Mouse (Mus musculus) gastrocnemius, postnatal 14 days (tissue): Measurements from ENCODE around the gene Col4a1. TPM values are rescaled to one million over a fixed set of nuclear protein-coding genes. Genes with fewer than 3 reads are reported as not detected.

ENCODE experiments used
- DNase-seq: peaks from one replicate; pipeline ENCODE4 v3.0.0; 2021; ENCODE audit warnings: mixed read lengths
- intact Hi-C: fragments of 180-260 bp; cut with DNase I; formaldehyde crosslinking; loops from one replicate; pipeline ENCODE4 v1.15.1; 2025; ENCODE audit warnings: low total_unique reads
- long read RNA-seq, 2 experiments: library from polyadenylated mRNA; stranded (forward); transcript quantifications; one replicate each; pipeline ENCODE4 v2.0.0; 2021
- total RNA-seq, 2 experiments: library from RNA; stranded (reverse); gene quantifications; 2 replicates each; pipeline ENCODE4 v1.2.3; 2021

Col4a1 gene
- 100 to 1,000 TPM; 636 to 736 TPM for total RNA-seq
- long read RNA-seq, experiment 1, full-length matches to known transcripts = 242 of 620 reads
- long read RNA-seq, experiment 1, partial matches to known transcripts = 326 of 620 reads
- long read RNA-seq, experiment 1, other reads (novel, unspliced or antisense) = 52 of 620 reads
- long read RNA-seq, experiment 2, full-length matches to known transcripts = 531 of 975 reads
- long read RNA-seq, experiment 2, partial matches to known transcripts = 392 of 975 reads
- long read RNA-seq, experiment 2, other reads (novel, unspliced or antisense) = 52 of 975 reads

DNA sequence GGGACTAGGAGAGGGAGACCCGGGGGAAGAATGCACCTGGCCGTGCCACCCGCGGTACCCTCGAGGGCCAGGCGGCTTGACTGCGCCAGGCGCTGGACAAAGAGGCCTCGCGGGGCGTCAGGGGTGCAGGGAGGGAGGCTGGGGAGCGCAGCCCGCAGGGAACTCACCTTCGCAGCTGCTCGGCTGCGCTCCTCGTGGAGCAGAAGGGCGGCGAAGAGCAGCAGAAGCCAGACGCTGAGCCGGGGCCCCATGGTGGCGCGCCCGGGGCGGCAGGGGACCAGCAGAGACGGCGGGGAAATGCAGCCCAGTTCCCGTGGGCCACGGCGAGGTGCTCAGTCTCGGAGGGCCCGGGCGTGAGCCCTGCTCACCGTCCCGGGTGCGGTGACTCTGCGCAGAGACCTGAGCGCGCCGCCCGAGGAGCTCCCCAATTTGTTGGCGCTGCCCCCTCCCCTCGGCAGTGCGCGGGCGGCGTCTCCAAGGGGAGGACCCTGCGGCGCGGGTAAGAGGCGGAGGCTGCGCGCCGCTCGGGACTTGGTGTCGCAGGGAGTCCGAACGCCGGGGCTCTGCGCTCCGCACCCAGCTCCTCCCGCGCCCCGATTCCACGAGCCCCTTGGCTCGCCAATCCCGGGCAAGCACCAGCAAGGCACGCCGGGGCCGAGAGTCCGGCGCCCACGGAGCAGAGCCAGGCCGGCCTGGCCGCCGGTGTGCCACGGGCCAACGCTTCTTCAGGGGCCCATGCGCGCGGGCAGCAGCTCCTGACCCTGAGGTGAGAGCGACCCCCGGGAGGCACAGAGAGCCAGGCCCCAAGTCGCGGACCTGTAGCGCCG lies at the start of gene Col4a1, which contains the start of gene Col4a2:
Col4a1 (minus strand) TSS at position 478 of the 827 bp plus-strand sequence.
Col4a2 (plus strand) TSS at position 457 of the 827 bp plus-strand sequence.
- DNase-seq = peak; percentile 84
- intact Hi-C loops = no loop called here

DNA sequence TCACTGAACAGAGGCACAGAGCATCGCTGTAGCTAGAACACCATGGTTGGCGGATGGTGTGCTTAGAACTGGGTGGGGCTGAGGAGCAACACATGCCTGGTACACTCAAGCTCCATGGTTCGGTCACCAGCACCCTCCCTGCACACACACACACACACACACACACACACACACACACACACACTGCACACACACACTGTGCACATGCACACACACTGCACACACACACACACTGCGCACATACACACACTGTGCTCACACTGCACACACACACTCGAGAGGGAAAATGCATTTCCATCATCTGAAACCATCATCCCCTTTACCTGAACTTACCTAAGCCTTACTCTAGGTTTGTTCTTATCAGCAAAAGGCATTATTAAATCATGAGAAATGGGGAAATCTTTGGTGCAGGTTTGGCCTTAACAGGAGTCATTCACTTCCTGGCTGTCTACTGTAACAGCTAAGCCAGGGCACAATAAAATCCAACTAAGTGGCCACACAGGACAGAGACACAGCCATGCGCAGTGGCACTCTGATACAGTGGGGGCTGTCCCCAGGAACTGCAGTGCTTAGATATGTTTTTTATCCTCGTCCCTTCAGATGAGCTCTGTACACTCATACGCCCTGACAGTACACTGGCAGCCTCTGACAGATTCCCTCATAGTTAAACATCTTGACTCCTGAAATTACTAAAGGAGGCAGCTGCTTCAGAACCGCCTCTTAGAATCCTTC lies 49.1 kb upstream of the Col4a1 start:
- intact Hi-C loops = no loop called here
- DNase-seq = no peak

- DNase-seq = no peak
- intact Hi-C loops = no loop called here
Measured at GRCm38 (mm10) chr8:11359846-11360245, 47.2 kb upstream of the Col4a1 start.

GRCm38 (mm10) chr8:11357921-11358436 lies 45.4 kb upstream of the Col4a1 start:
- no peak for DNase-seq
- intact Hi-C loops = no loop called here

DNA sequence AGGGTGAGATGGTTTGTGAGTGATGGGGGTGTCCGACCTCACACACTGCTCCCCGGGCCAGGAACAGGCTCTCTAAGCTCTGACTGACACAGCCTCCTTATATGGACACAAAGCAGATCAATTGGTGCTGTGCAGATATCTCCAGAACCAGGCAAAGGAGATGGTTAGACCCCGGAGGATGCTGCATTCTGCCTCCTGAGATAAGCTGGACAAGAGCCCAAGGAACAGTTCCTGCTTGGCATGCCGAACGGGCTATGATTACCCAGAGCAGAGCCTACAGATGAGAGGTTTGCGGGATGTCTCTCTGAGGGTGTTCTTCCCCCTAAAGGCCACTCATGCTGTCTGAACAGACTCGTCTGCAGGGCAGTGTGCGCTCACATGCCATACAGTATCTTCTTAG lies 44.1 kb upstream of the Col4a1 start:
- intact Hi-C loops = no loop called here
- no peak for DNase-seq

- intact Hi-C loops = no loop called here
- DNase-seq = no peak
Measured at GRCm38 (mm10) chr8:11355900-11356299, 43.3 kb upstream of the Col4a1 start.

DNA sequence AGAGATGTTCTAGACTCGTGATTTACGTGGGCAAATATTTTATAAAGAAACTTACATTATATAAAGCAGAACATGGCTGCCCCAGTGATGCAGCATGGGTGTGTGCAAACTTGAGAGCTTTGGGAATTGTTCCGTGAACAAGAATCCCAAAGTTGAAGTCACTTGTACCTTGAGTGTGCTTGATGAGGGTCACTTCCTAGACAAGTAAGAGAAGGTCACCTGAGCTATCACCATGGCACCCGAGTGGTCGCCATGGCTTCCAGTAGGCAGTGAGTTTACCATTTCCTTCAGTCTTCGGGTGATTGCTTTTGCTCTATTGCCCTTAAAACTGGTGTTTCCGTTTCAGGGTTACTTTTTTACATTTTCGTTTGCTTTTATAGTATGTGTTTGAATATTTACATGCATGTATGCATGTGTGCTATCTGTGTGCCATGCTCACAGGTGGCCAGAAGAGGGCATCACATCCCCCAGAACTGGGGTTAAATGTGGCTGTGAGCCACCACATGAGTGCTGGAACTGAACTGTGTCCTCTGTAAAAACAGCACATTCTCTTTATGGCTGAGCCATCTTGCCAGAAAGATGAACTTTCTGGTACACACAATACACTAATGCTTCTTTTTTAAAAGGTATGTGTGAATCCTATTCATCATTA lies 42.3 kb upstream of the Col4a1 start:
- no peak for DNase-seq
- intact Hi-C loops = loop anchor here (5.0 kb wide), 1 partner anchor 37 kb away; no protein-coding TSS in a partner anchor

DNA sequence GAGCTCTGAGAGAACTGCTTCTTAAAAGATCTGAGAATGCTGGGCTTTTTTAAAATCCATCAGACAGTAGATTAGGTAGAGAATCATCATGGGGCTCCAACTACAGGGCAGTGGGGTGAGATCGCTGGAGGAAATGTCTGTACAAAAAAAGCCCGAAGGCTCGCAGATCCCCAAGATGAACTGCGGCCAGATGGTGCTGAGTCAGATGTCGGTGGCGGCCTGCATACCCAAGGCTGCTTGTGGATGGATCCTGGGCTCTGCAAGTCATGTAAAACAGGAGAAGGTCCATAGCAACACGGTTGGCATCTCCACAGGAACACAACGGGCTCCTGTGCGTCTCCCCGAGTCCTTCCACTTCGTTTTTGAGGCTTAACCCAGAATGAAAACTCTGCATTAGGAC lies 39.9 kb upstream of the Col4a1 start:
- no peak for DNase-seq
- intact Hi-C loops = loop anchor here (5.0 kb wide), 1 partner anchor 40 kb away; no protein-coding TSS in a partner anchor

GRCm38 (mm10) chr8:11351355-11351754 lies 38.7 kb upstream of the Col4a1 start:
- intact Hi-C loops = loop anchor here (5.0 kb wide), 1 partner anchor 41 kb away; no protein-coding TSS in a partner anchor

DNA sequence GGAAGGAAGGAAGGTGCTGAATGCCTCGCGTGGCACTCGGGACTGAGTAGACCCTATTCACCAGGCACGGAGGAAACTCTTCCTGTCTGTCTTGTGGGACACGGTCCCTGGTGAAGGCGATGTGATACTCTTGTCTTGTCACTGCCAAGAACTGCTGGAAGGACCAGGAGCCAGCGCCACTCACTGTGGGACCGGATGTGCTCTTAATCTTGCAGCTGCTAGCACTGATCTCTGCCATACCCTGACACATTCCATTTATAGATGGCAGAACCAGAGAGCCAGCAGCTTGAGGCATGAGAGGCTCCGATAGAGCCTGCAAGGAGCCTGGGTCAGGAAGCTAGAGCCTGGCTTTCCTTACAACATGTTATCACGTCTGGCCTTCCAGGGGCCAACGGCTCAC lies 36.0 kb upstream of the Col4a1 start:
- DNase-seq = peak; percentile 69
- intact Hi-C loops = no loop called here

More at GRCm38 (mm10) chr8:11351355-11351754, 38.7 kb upstream of the Col4a1 start:
- DNase-seq = no peak

- intact Hi-C loops = no loop called here
- DNase-seq = no peak
Measured at GRCm38 (mm10) chr8:11347699-11348098, 35.1 kb upstream of the Col4a1 start.

DNA sequence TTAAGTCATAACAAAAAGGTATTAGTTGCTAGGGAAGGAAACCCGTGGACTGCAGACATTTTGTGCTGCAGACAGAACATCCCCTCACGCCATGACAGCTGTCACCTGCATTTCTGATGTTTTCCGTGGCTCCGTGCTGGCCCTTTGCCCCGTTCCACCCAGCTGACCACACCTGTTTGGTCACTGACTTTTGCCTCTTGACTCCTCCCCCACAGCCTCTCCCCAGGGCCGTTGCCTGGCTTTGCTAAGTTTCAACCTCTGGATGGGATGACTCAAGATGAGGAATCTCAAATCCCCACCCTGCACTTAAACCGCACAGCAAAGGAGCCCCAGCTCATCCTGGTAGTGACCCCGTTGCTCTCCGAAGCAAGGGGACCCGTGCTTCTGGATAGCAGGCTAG lies 33.6 kb upstream of the Col4a1 start:
- intact Hi-C loops = no loop called here
- DNase-seq = no peak

- intact Hi-C loops = no loop called here
- no peak for DNase-seq
Measured at GRCm38 (mm10) chr8:11344459-11344858, 31.8 kb upstream of the Col4a1 start.

DNA sequence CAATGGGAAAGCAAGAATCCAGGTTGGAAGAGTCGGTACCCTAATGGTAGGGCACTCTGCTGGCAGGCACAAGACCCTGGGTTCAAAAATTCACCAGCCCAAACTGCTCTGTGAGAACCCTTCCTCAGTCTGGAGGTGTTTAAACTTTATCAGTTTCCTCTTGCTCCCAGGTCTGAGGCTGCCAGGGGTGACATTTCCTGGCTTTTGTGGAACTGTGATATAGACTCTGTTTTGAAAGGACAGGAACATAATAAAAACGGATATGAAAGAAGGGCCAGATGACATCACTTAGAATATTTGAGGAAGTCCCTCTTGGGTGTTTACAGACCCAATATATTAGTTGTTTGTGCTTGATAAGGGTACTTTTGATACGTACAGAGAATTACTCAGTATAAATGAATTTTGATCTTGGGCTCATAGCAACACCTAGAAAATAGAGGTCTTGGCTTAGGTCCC lies 28.5 kb upstream of the Col4a1 start:
- intact Hi-C loops = no loop called here
- DNase-seq = no peak

DNA sequence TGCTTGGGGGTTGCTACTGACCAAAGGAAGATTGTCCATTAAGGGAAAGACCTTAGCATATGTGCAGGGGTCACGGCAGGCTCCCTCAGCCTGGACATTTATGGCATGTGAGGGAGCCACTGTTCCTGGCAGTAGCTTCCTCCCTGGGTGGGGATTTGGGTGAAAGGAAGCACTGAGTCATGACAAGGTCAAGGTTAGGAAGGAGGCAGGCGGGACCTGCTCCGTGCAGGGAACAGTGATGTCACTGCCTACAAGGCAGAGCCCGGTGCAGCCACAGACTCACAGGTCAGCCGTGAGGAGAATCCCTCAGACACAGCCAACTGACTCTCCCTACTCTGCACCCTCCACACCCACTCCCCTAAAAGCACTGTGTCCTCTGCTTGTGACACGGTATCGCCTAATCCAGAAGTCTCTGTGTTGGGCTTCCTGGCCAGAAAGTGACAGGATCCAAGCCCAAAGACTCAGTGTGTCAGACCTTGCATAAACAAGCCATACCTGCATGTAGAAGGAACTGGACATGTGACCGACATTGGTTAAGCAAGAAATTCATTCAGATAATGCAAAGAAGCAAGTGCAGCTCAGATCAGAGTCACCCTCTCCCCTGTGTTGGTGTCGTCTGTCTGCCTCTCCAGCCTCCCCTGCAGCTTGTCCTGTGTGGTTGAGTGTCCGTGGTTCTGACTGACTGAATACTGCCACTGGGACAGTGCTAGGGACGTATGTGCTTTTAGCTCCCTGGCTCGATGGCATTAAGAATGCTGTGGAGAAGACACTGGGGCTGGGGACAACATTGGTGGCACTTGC lies 27.9 kb upstream of the Col4a1 start:
- intact Hi-C loops = no loop called here
- DNase-seq = no peak

DNA sequence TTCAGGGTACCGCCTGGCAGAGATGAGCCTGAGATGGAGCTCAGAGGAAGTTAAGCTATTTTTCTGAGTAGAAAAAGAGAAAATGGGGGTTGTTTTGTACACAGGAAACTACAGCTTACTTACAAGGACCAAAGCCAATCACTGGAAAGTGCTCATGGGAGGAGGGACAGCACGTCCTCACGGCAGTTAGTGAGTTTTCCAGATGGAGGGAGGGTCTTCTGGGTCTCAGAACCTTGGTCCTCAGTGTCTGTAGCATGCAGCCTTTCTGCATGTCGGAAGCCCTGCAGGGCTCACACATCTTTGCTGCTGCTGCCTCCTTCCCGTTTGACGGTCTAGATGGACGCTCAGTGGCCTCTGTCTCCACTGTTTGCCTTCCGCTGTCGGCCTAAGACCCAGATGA lies 25.9 kb upstream of the Col4a1 start:
- DNase-seq = no peak
- intact Hi-C loops = no loop called here

GRCm38 (mm10) chr8:11337642-11338041 lies 25.0 kb upstream of the Col4a1 start:
- no peak for DNase-seq
- intact Hi-C loops = no loop called here

DNA sequence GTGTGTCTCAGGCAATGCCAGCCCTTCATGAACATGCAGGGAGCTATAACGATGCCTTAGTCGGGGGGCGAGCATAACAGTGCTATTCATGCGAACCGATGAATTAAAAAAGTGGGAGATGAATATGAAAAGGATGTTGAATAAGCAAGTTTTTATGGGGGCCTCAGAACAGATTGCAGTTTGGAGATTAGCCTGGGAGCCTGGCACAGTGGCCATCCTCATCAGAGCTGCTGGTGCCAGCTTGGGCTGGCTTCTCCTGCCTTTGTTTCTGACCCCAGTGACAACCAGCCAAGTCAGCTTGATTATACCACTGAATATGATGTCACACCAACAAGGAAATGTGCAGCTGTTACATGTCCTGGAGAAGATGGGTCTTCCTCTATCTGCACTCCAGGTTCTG lies 23.7 kb upstream of the Col4a1 start:
- intact Hi-C loops = no loop called here
- no peak for DNase-seq
